23 mouse cellular contexts compared by ENCODE assay signal in genomic region chr8:71717096-71717495, GRCm38 (mm10). TPM values are rescaled to one million over a fixed set of nuclear protein-coding genes. Genes with fewer than 3 reads are reported as not detected.
A peak's percentile ranks its signal among the peaks of the same experiment; 100 is the strongest.
DNase-seq lines count a peak whose midpoint lies in the region; ATAC-seq and TF ChIP-seq lines count a peak whose summit lies in the region.
"Had no signal": no experiment of that assay in that cellular context is flagged by ENCODE, and none has a peak within 500 bp of the region (broad histone marks: within the 10 kb centered on the region; RNA-seq: fewer than 3 reads in every experiment).

No protein-coding gene starts in this region.

- peak; percentile 59 for DNase-seq in heart, postnatal 4 days
- DNase-seq in heart, adult 8-10 months (ENCODE audit: low spot score), result no peak
- DNase-seq in liver, postnatal 0 days, result peak; percentile 18
- DNase-seq in liver, result no peak
- DNase-seq in right cerebral cortex, postnatal 10 days (ENCODE audit: low spot score in 2 of 2), result peak; percentile 43 to 53
- DNase-seq in right cerebral cortex, adult 2 months (ENCODE audit: low spot score in 2 of 2), result no peak
- DNase-seq: adrenal gland, postnatal 25 days; cerebellum, postnatal 14 days; gastrocnemius, postnatal 14 days; heart, adult 18-20 months; lung, adult 2 months; thymus, postnatal 36 days had no signal

- H3K9ac ChIP-seq in liver, postnatal 0 days (replicated peaks), result no peak overlapping the region
- H3K9ac ChIP-seq: hindbrain, embryonic 15.5 days; limb, embryonic 12.5 days; liver, embryonic 12.5 days had no signal

- H3K4me2 ChIP-seq in liver, postnatal 0 days (ENCODE audit: low read depth, low read length), result no peak overlapping the region
- H3K4me2 ChIP-seq: hindbrain, embryonic 15.5 days; limb, embryonic 12.5 days; liver, embryonic 12.5 days had no signal

- no peaks in the 10 kb centered on the region for H3K9me3 ChIP-seq in liver, postnatal 0 days (ENCODE audit: low read length)
- H3K9me3 ChIP-seq: forebrain, embryonic 10.5 days; hindbrain, embryonic 15.5 days; limb, embryonic 12.5 days; liver, embryonic 12.5 days had no signal

- TF ChIP-seq EP300 in liver, postnatal 0 days (IDR thresholded peaks at IDR 0.05; ENCODE audit: low read depth), result no peak

- TF ChIP-seq CTCF in liver, postnatal 0 days (IDR thresholded peaks at IDR 0.05; ENCODE audit: low read depth), result no peak

- WGBS in liver, postnatal 0 days (ENCODE audit: insufficient replicate concordance), result 75% methylated on average over 12 of the region's 12 CpGs

- H3K36me3 ChIP-seq in liver, postnatal 0 days (replicated peaks; ENCODE audit: insufficient read depth, low read length), result peaks cover 23% of the 10 kb centered on the region; the same call in 1 of the 2 replicates
- H3K36me3 ChIP-seq: limb, embryonic 12.5 days had no signal

- H3K27me3 ChIP-seq in liver, postnatal 0 days (ENCODE audit: insufficient read depth, low read length), result no peaks in the 10 kb centered on the region
- H3K27me3 ChIP-seq: hindbrain, embryonic 15.5 days had no signal

- H3K4me3 ChIP-seq in liver, postnatal 0 days (ENCODE audit: low read depth, low read length), result no peak overlapping the region
- H3K4me3 ChIP-seq: forebrain, embryonic 10.5 days; hindbrain, embryonic 15.5 days; layer of hippocampus, adult 2 months; limb, embryonic 12.5 days; liver, embryonic 12.5 days had no signal

- no peak for ATAC-seq in liver, postnatal 0 days
- no peak for ATAC-seq in activated CD4-positive, CD25-positive, alpha-beta regulatory T cell, adult 4 months
- ATAC-seq: forebrain, embryonic 16.5 days; liver, embryonic 12.5 days had no signal

- no peak overlapping the region for H3K27ac ChIP-seq in liver, postnatal 0 days (ENCODE audit: low read depth)
- H3K27ac ChIP-seq: forebrain, embryonic 10.5 days; hindbrain, embryonic 15.5 days; layer of hippocampus, adult 2 months; limb, embryonic 12.5 days; liver, embryonic 12.5 days; macrophage had no signal

- H3K4me1 ChIP-seq in liver, postnatal 0 days (ENCODE audit: insufficient read depth), result peaks cover 26% of the 10 kb centered on the region

RNA-seq across cellular contexts. Expression of gene Fcho1, which starts 8.4 kb away (rescaled TPM):
- 1 to 10 TPM; 1.6 to 2.4 TPM for total RNA-seq in heart, postnatal 4 days (2021)
- total RNA-seq in heart, adult 8-10 months (2022), result 1 to 10 TPM in 1 of 4 experiments, under 1 TPM in 3; 0.14 to 1.5 (median 0.68) TPM
- 15.3 and 16.7 TPM in 2 replicates for polyA plus RNA-seq in liver, postnatal 0 days (2015; fragmentation: Nextera tagmentation; extraction: Ambion mirVana)
- polyA plus RNA-seq in activated CD4-positive, CD25-positive, alpha-beta regulatory T cell, adult 4 months (2017; shearing (Covaris generic)), result 10 to 100 TPM; 55.0 to 72.9 TPM
- polyA plus RNA-seq: C2C12 had no signal

RNA-seq across cellular contexts. Expression of gene B3gnt3, which starts 15.5 kb away (rescaled TPM):
- total RNA-seq in heart, postnatal 4 days (2021), result 1 to 10 TPM; 7.5 to 7.6 TPM
- 1 to 10 TPM; 4.0 to 6.9 (median 5.3) TPM for total RNA-seq in heart, adult 8-10 months (2022)
- 3.0 TPM in 2 replicates for polyA plus RNA-seq in liver, postnatal 0 days (2015; fragmentation: Nextera tagmentation; extraction: Ambion mirVana)
- polyA plus RNA-seq in activated CD4-positive, CD25-positive, alpha-beta regulatory T cell, adult 4 months (2017; shearing (Covaris generic)), result 1 to 10 TPM; 3.3 to 3.8 TPM
- total RNA-seq: monocyte, adult 5-6 weeks had no signal

RNA-seq across cellular contexts. Expression of gene Insl3, which starts 28.1 kb away (rescaled TPM):
- total RNA-seq in heart, postnatal 4 days (2021), result 1 to 10 TPM; 6.6 to 6.9 TPM
- total RNA-seq in heart, adult 8-10 months (2022), result 1 to 10 TPM; 2.2 to 4.6 (median 2.5) TPM
- polyA plus RNA-seq in liver, postnatal 0 days (2015; fragmentation: Nextera tagmentation; extraction: Ambion mirVana), result 1.3 and 2.8 TPM in 2 replicates
- polyA plus RNA-seq in activated CD4-positive, CD25-positive, alpha-beta regulatory T cell, adult 4 months (2017; shearing (Covaris generic)), result 10 to 100 TPM; 16.4 to 23.9 TPM
- total RNA-seq: monocyte, adult 5-6 weeks had no signal
- polyA plus RNA-seq: embryonic facial prominence, embryonic 11.5 days; forebrain, embryonic 16.5 days had no signal

RNA-seq across cellular contexts. Expression of gene Jak3, which starts 41.0 kb away (rescaled TPM):
- 10 to 100 TPM; 15.8 TPM for total RNA-seq in heart, postnatal 4 days (2021)
- total RNA-seq in heart, adult 8-10 months (2022), result 10 to 100 TPM in 1 of 4 experiments, 1 to 10 TPM in 3; 6.4 to 10.3 (median 7.6) TPM
- 4.3 and 4.6 TPM in 2 replicates for polyA plus RNA-seq in liver, postnatal 0 days (2015; fragmentation: Nextera tagmentation; extraction: Ambion mirVana)
- 10 to 100 TPM; 18.6 to 41.7 TPM for polyA plus RNA-seq in activated CD4-positive, CD25-positive, alpha-beta regulatory T cell, adult 4 months (2017; shearing (Covaris generic))

RNA-seq across cellular contexts. Expression of gene Unc13a, which starts 45.5 kb away (rescaled TPM):
- total RNA-seq in heart, postnatal 4 days (2021), result 1 to 10 TPM; 1.3 to 1.4 TPM
- total RNA-seq in heart, adult 8-10 months (2022), result 1 to 10 TPM in 1 of 4 experiments, under 1 TPM in 3; 0.49 to 1.4 (median 0.57) TPM
- 0.25 and 0.36 TPM in 2 replicates for polyA plus RNA-seq in liver, postnatal 0 days (2015; fragmentation: Nextera tagmentation; extraction: Ambion mirVana)
- under 1 TPM; 0.37 to 0.93 TPM for polyA plus RNA-seq in activated CD4-positive, CD25-positive, alpha-beta regulatory T cell, adult 4 months (2017; shearing (Covaris generic))

Comparison
In these comparisons a context has a peak if more than half of its experiments do, and no peak if none do; other contexts are left out.
1. DNase-seq: peak in heart, postnatal 4 days (single experiment), liver, postnatal 0 days (single experiment) and right cerebral cortex, postnatal 10 days (2 of 2); none in heart, adult 8-10 months (single experiment), liver (single experiment) and right cerebral cortex, adult 2 months (0 of 2).